Mouse (Mus musculus) brown adipose tissue, adult 24 weeks (tissue): ENCODE data around the gene Snrnp200. TPM values are rescaled to one million over a fixed set of nuclear protein-coding genes. Genes with fewer than 3 reads are reported as not detected.
"Not testable (repeated sequence)": the region's sequence is repeated elsewhere in the genome, so short reads cannot be mapped to it uniquely, and the experiment has no call there.

Experiments used
- H3K27ac ChIP-seq: fragments of 200-500 bp; replicated peaks from 2 replicates; pipeline ENCODE4 v1.5.1; 2012; ENCODE audit warnings: low read depth, mild to moderate bottlenecking, low read length
- H3K4me1 ChIP-seq: fragments of 200-500 bp; 2 replicates; pipeline ENCODE4 v1.6.1; 2012; ENCODE audit warnings: low read length, mixed read lengths; ENCODE audit not compliant: control insufficient read depth, insufficient read depth, insufficient read length
- H3K4me3 ChIP-seq: fragments of 200-500 bp; 2 replicates; pipeline ENCODE4 v1.5.1; 2012; ENCODE audit warnings: low read depth, mild to moderate bottlenecking, low read length, moderate library complexity; ENCODE audit not compliant: insufficient read depth
- polyA plus RNA-seq: library from polyadenylated mRNA; stranded (reverse); fragments of >200 nt; gene quantifications from 2 replicates; pipeline ENCODE4 v1.2.4, GENCODE M21; 2012; ENCODE audit not compliant: missing spikeins, insufficient read depth, insufficient read length

Gene Snrnp200
- polyA plus RNA-seq, 1 experiment, result 26.7 TPM

DNA sequence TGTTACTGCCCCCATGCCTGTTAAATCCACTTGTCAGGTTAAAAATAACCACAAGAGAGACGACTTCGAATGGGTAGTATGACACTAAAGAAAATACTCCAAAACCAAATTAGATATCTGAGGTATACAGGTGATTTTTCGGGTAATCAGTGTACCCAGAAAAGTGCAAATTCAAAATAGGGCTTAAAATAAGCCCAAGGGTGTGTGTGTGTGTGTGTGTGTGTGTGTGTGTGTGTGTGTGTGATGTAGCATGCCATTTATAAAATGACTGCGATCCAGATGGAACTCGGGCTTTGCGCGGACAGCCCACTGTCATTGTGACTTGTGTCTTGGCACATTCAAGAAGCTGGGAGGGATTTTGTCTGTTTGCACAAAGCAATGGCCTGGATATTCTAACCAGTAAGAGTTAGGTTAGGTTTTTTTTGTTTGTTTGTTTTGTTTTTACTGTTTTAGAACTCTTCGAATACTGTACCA lies 62.9 kb downstream of the Snrnp200 start:
- Histone ChIP-seq H3K4me3 (peak overlapping the region; percentile 87), H3K27ac (no peak overlapping the region), H3K4me1 (peaks cover 6% of the 10 kb centered on the region)

GRCm38 (mm10) chr2:127272049-127272448 lies 63.9 kb downstream of the Snrnp200 start:
- H3K4me3 ChIP-seq, H3K27ac ChIP-seq: not testable (repeated sequence)

DNA sequence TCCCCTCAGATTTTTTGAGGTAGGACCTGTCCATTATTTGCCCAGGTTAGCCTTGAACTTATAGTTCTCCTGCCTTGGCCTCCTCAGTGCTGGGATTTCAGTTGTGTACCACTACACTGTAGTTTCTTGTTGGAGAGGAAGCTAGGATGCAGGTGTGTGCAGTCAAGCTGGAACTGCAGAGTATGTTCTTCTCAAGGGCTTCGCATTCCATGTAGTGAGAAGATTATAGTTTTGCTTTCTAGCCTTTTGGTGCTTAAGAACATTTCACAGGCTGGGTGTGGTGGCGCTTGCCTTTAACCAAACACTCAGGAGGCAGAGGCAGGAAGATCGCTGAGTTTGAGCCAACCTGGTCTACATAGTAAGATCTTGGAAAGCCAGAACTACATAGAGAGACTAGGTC lies 64.6 kb downstream of the Snrnp200 start:
- Histone ChIP-seq H3K4me3 (no peak overlapping the region), H3K27ac (no peak overlapping the region), H3K4me1 (peaks cover 6% of the 10 kb centered on the region)

More at GRCm38 (mm10) chr2:127272049-127272448, 63.9 kb downstream of the Snrnp200 start:
- not testable (repeated sequence) for H3K4me1 ChIP-seq

DNA sequence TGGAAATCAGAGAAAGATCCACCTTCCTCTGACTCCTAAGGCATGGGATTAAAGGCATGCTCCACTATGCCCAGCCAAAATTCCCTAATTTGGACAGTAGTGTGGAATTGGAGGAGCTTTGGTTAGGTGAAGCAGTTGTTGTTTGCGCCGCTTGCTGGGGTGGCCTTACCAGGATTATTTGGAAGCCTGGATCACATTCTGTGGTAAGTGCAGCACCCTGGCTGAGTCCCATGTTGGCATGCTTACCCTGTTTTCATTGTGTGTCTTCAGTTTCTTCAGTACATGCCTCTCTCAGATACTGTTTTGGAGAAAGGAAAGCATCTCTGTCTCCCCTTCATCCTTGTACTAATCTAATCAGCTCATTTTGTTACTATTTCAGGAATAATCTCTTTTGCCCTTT lies 66.4 kb downstream of the Snrnp200 start:
- H3K27ac ChIP-seq, result no peak overlapping the region
- peaks cover 4% of the 10 kb centered on the region for H3K4me1 ChIP-seq
- no peak overlapping the region for H3K4me3 ChIP-seq

DNA sequence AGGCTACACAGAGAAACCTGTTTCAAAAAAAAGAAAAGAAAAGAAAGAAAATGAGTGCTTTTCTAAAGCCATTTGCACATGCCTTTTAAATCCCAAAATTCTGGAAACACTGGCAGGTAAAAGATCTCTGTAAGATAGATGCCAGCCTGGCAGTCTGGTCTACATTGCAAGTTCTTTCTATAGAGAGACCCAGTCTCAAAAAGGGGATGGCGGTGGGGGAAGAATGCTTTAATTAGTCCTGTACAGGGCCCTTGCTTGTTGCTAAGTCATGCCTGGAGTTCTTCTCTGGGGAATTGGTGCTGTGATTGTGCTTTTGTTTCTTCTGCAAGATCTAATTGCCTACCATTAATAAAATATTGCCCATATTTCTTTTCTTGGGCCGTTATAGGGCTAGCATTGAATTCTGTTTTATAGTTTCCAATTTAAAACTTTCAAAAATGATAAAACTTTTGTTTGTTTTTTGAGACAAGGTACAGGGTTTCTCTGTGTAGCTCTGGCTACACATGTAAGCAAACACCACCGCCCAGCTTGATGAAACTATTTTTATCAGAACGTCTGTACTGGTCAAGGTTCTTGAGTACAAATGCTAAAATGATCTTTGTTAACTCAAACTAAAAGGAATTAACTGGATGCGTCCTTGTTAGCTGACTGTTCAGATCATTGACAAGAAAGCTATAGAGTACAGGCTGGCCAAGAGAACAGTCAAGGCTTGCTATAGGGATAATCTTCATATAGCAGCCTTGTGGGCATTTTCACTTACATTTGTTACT lies 67.5 kb downstream of the Snrnp200 start:
- Histone ChIP-seq H3K27ac (no peak overlapping the region), H3K4me1 (peaks cover 6% of the 10 kb centered on the region), H3K4me3 (no peak overlapping the region)

DNA sequence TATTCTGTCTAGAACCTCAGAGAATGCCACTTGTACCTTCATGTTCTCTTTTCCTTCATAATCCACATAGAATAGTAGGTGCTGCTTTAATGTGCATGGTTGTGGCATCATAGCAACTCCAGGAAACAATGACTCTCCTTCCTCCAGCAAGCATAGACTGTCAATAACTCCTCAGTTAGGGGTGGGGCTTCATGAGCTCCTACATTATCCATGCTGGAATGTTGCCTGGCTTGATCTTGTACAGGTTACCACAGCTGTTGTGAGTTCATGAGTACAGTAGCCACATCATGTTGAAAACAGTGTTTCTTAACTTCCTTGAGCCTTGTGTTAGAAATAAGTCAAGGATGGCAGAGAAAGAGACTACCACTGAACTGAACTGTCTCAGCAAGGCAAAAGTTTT lies 70.0 kb downstream of the Snrnp200 start:
- Histone ChIP-seq H3K4me1 (peaks cover 3% of the 10 kb centered on the region; the same call in 1 of the 2 replicates), H3K27ac (no peak overlapping the region), H3K4me3 (no peak overlapping the region)

Other genes with a start within 250 kb of the Snrnp200 start
- 3.4 and 5.2 TPM in 2 replicates for gene Ap4e1, start 199.7 kb upstream of the Snrnp200 start, polyA plus RNA-seq
- 68.1 and 106 TPM in 2 replicates for gene Blvra, start 137.7 kb upstream of the Snrnp200 start, polyA plus RNA-seq
- gene Ncaph, start 74.4 kb upstream of the Snrnp200 start, polyA plus RNA-seq, result 1.0 and 1.5 TPM in 2 replicates
- gene Itpripl1, start 64.9 kb upstream of the Snrnp200 start, polyA plus RNA-seq, result 2.2 and 3.3 TPM in 2 replicates
- 2.3 and 2.4 TPM in 2 replicates for gene 1810024B03Rik, start 106 bp upstream of the Snrnp200 start, polyA plus RNA-seq
- 36.2 and 50.4 TPM in 2 replicates for gene Ciao1, start 39.4 kb downstream of the Snrnp200 start, polyA plus RNA-seq
- 18.6 and 27.3 TPM in 2 replicates for gene Tmem127, start 39.5 kb downstream of the Snrnp200 start, polyA plus RNA-seq
- 71.1 and 87.5 TPM in 2 replicates for gene Stard7, start 61.8 kb downstream of the Snrnp200 start, polyA plus RNA-seq
- gene Dusp2, start 127.8 kb downstream of the Snrnp200 start, polyA plus RNA-seq, result 0.63 TPM in 1 of 2 replicates, not detected in the other
- not detected in 2 replicates for gene Astl, start 130.3 kb downstream of the Snrnp200 start, polyA plus RNA-seq
- gene Adra2b, start 154.8 kb downstream of the Snrnp200 start, polyA plus RNA-seq, result 0.38 TPM in 1 of 2 replicates, not detected in the other
- not detected in 2 replicates for gene Gpat2, start 216.8 kb downstream of the Snrnp200 start, polyA plus RNA-seq
- 103 and 106 TPM in 2 replicates for gene Fahd2a, start 236.2 kb downstream of the Snrnp200 start, polyA plus RNA-seq